Mouse (Mus musculus): Measurements from ENCODE around the gene Gdf3.

DNA sequence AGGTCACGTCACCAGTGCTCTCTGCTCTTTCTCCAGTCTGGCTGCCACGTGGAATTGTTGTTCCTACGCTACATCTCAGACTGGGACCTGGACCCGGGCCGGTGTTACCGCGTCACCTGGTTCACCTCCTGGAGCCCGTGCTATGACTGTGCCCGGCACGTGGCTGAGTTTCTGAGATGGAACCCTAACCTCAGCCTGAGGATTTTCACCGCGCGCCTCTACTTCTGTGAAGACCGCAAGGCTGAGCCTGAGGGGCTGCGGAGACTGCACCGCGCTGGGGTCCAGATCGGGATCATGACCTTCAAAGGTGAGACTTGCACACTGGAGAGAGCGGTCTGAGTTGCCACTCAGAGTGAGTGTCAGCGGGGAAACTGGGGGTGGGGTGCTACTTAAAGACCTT lies 48.9 kb downstream of the Gdf3 start:
- TF ChIP-seq CTCF (IDR thresholded peaks at IDR 0.05; ENCODE audit: low read depth, low read length) = no peak
- TF ChIP-seq POLR2A (IDR thresholded peaks at IDR 0.05; ENCODE audit: extremely low read depth, insufficient read depth, low read length) = no peak
